Mouse (Mus musculus): ENCODE measurements around the gene Pax7. TPM values are rescaled to one million over a fixed set of nuclear protein-coding genes. Genes with fewer than 3 reads are reported as not detected.

Gene Pax7
- polyA plus RNA-seq, 1 experiment from 2014 or later: 0.24 TPM

DNA sequence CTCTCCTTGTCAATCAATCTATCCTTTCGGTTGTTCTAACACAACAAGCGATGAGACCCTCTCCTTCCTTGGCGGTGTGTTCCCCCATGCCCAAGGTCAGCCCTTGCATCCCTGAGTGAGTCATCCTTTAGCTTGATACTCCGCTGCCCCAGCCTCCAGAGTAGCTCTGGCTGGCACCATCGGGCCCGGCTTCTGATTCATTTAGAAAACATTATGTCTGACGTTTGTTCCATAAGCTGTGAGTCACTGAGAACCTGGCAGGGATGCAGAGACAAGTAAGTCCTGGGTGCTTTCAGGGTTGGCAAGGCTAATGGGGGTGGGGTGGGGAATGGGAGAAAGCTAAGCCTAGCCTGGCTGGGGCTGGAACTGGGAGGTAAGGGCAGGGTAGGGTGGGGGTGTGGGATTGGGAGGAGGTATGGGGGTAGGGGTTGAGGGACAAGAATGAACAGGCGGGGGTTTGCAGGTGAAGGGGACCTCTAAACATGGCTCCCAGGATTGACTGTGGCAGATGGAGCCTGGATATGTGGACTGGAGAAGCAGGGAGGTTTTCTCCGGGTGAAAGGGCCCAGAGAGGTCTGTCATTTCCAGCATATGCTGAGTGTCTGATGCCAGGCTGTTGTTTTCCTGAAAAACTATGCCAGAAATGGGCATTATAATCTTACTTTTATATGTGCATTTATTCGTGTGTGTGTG is 116.7 kb downstream of the Pax7 start:
- no peak overlapping the region for H3K27ac ChIP-seq (ENCODE audit: low read depth, low read length)
- H3K4me3 ChIP-seq (ENCODE audit: low read length): no peak overlapping the region
- ATAC-seq: no peak
- no peak overlapping the region for H3K9ac ChIP-seq (ENCODE audit: low read depth, low read length)
- H3K4me1 ChIP-seq (ENCODE audit: control insufficient read depth, insufficient read depth, low read depth, low read length): no peaks in the 10 kb centered on the region
- H3K27me3 ChIP-seq (replicated peaks; ENCODE audit: control insufficient read depth, insufficient read depth, low read length): no peaks in the 10 kb centered on the region
- no peaks in the 10 kb centered on the region for H3K9me3 ChIP-seq (ENCODE audit: control insufficient read depth, low read length)
- no peak overlapping the region for H3K4me2 ChIP-seq (ENCODE audit: low read length)
- 76% methylated on average over 10 of the region's 10 CpGs for WGBS
- no peaks in the 10 kb centered on the region for H3K36me3 ChIP-seq (ENCODE audit: control insufficient read depth, insufficient read depth, low read length)

GRCm38 (mm10) chr4:139715241-139715932 is 117.9 kb downstream of the Pax7 start:
- Histone ChIP-seq H3K9ac (ENCODE audit: low read depth, low read length) (no peak overlapping the region), H3K36me3 (ENCODE audit: control insufficient read depth, insufficient read depth, low read length) (no peaks in the 10 kb centered on the region), H3K27ac (ENCODE audit: low read depth, low read length) (no peak overlapping the region), H3K4me3 (ENCODE audit: low read length) (no peak overlapping the region), H3K9me3 (ENCODE audit: control insufficient read depth, low read length) (no peaks in the 10 kb centered on the region), H3K27me3 (replicated peaks; ENCODE audit: control insufficient read depth, insufficient read depth, low read length) (no peaks in the 10 kb centered on the region), H3K4me1 (ENCODE audit: control insufficient read depth, insufficient read depth, low read depth, low read length) (peaks cover 5% of the 10 kb centered on the region; the same call in 1 of the 2 replicates), H3K4me2 (ENCODE audit: low read length) (no peak overlapping the region)
- no peak for ATAC-seq
- 48% methylated on average over 13 of the region's 13 CpGs for WGBS

GRCm38 (mm10) chr4:139710467-139711334 is 122.6 kb downstream of the Pax7 start:
- Histone ChIP-seq H3K4me2 (ENCODE audit: low read length) (no peak overlapping the region), H3K4me1 (ENCODE audit: control insufficient read depth, insufficient read depth, low read depth, low read length) (peaks cover 5% of the 10 kb centered on the region; the same call in 1 of the 2 replicates), H3K27me3 (replicated peaks; ENCODE audit: control insufficient read depth, insufficient read depth, low read length) (no peaks in the 10 kb centered on the region), H3K36me3 (ENCODE audit: control insufficient read depth, insufficient read depth, low read length) (no peaks in the 10 kb centered on the region), H3K4me3 (ENCODE audit: low read length) (no peak overlapping the region), H3K9me3 (ENCODE audit: control insufficient read depth, low read length) (no peaks in the 10 kb centered on the region), H3K27ac (ENCODE audit: low read depth, low read length) (no peak overlapping the region), H3K9ac (ENCODE audit: low read depth, low read length) (0 out of 2 replicates have a peak overlapping the region, but pooled peaks have one; percentile 13)
- 23% methylated on average over 24 of the region's 25 CpGs for WGBS
- no peak for ATAC-seq

GRCm38 (mm10) chr4:139705986-139706385 is 127.3 kb downstream of the Pax7 start:
- Histone ChIP-seq H3K27me3 (replicated peaks; ENCODE audit: control insufficient read depth, insufficient read depth, low read length) (no peaks in the 10 kb centered on the region), H3K9ac (ENCODE audit: low read depth, low read length) (no peak overlapping the region), H3K9me3 (ENCODE audit: control insufficient read depth, low read length) (no peaks in the 10 kb centered on the region), H3K36me3 (ENCODE audit: control insufficient read depth, insufficient read depth, low read length) (no peaks in the 10 kb centered on the region), H3K4me1 (ENCODE audit: control insufficient read depth, insufficient read depth, low read depth, low read length) (peaks cover 4% of the 10 kb centered on the region; the same call in 1 of the 2 replicates), H3K4me2 (ENCODE audit: low read length) (no peak overlapping the region), H3K27ac (ENCODE audit: low read depth, low read length) (no peak overlapping the region), H3K4me3 (ENCODE audit: low read length) (no peak overlapping the region)
- 89% methylated on average over 5 of the region's 5 CpGs for WGBS
- ATAC-seq: no peak

DNA sequence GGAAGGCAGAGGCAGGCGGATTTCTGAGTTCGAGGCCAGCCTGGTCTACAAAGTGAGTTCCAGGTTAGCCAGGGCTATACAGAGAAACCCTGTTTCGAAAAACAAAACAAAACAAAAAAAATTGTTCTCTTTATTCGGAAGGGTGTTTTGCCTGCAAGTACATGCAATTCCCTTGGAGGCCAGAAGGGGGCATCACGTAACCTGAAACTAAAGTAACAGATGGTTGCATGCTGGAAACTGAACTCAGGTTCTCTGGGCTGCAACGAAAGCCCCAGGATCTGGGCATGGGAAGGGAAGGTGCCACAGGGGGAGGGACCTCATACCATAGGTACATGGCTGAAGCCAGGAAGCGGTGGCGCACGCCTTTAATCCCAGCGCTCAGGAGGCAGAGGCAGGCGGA is 129.9 kb downstream of the Pax7 start:
- Histone ChIP-seq H3K27me3 (replicated peaks; ENCODE audit: control insufficient read depth, insufficient read depth, low read length) (no peaks in the 10 kb centered on the region; the same call in 1 of the 2 replicates), H3K36me3 (ENCODE audit: control insufficient read depth, insufficient read depth, low read length) (no peaks in the 10 kb centered on the region), H3K27ac (ENCODE audit: low read depth, low read length) (no peak overlapping the region), H3K9ac (ENCODE audit: low read depth, low read length) (no peak overlapping the region), H3K4me1 (ENCODE audit: control insufficient read depth, insufficient read depth, low read depth, low read length) (no peaks in the 10 kb centered on the region), H3K9me3 (ENCODE audit: control insufficient read depth, low read length) (no peaks in the 10 kb centered on the region), H3K4me2 (ENCODE audit: low read length) (no peak overlapping the region), H3K4me3 (ENCODE audit: low read length) (no peak overlapping the region)
- no peak for ATAC-seq
- 81% methylated on average over 11 of the region's 11 CpGs for WGBS

GRCm38 (mm10) chr4:139702914-139703313 is 130.4 kb downstream of the Pax7 start:
- H3K4me2 ChIP-seq (ENCODE audit: low read length): no peak overlapping the region
- H3K36me3 ChIP-seq (ENCODE audit: control insufficient read depth, insufficient read depth, low read length): no peaks in the 10 kb centered on the region
- no peak overlapping the region for H3K4me3 ChIP-seq (ENCODE audit: low read length)
- no peak overlapping the region for H3K27ac ChIP-seq (ENCODE audit: low read depth, low read length)
- H3K27me3 ChIP-seq (replicated peaks; ENCODE audit: control insufficient read depth, insufficient read depth, low read length): no peaks in the 10 kb centered on the region; the same call in 1 of the 2 replicates
- WGBS: 73% methylated on average over 4 of the region's 4 CpGs
- no peak for ATAC-seq
- H3K9ac ChIP-seq (ENCODE audit: low read depth, low read length): no peak overlapping the region
- H3K4me1 ChIP-seq (ENCODE audit: control insufficient read depth, insufficient read depth, low read depth, low read length): no peaks in the 10 kb centered on the region
- no peaks in the 10 kb centered on the region for H3K9me3 ChIP-seq (ENCODE audit: control insufficient read depth, low read length)

GRCm38 (mm10) chr4:139698602-139699001 is 134.7 kb downstream of the Pax7 start:
- Histone ChIP-seq H3K4me3 (ENCODE audit: low read length) (no peak overlapping the region), H3K4me1 (ENCODE audit: control insufficient read depth, insufficient read depth, low read depth, low read length) (no peaks in the 10 kb centered on the region), H3K9ac (ENCODE audit: low read depth, low read length) (no peak overlapping the region), H3K27ac (ENCODE audit: low read depth, low read length) (no peak overlapping the region), H3K4me2 (ENCODE audit: low read length) (no peak overlapping the region), H3K9me3 (ENCODE audit: control insufficient read depth, low read length) (no peaks in the 10 kb centered on the region), H3K36me3 (ENCODE audit: control insufficient read depth, insufficient read depth, low read length) (no peaks in the 10 kb centered on the region), H3K27me3 (replicated peaks; ENCODE audit: control insufficient read depth, insufficient read depth, low read length) (peaks cover 2% of the 10 kb centered on the region; the same call in 1 of the 2 replicates)
- 59% methylated on average over 8 of the region's 8 CpGs for WGBS
- no peak for ATAC-seq

DNA sequence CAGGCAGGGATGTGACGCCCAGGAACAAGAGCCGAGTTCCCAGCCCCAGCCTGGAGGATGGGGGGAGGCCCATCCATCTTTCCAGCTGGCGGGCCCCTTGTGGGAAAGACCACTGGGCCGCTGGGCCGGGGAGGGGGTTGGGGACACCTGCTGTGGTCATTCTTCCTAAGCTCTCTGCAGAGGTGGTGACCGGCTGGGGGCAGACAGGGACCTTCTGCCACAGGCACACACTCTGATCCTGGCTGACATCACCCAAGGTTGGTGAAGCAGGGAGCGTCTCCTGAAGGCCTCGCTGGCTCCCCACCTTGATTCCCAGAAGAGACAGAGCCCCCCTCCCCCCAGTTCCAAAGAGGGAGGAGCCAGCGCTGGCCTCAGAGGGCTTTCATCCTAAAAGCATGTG is 135.6 kb downstream of the Pax7 start:
- Histone ChIP-seq H3K4me2 (ENCODE audit: low read length) (no peak overlapping the region), H3K36me3 (ENCODE audit: control insufficient read depth, insufficient read depth, low read length) (no peaks in the 10 kb centered on the region), H3K4me3 (ENCODE audit: low read length) (no peak overlapping the region), H3K27me3 (replicated peaks; ENCODE audit: control insufficient read depth, insufficient read depth, low read length) (peaks cover 2% of the 10 kb centered on the region; the same call in 1 of the 2 replicates), H3K4me1 (ENCODE audit: control insufficient read depth, insufficient read depth, low read depth, low read length) (no peaks in the 10 kb centered on the region), H3K9ac (ENCODE audit: low read depth, low read length) (no peak overlapping the region), H3K27ac (ENCODE audit: low read depth, low read length) (no peak overlapping the region), H3K9me3 (ENCODE audit: control insufficient read depth, low read length) (no peaks in the 10 kb centered on the region)
- ATAC-seq: no peak
- 2% methylated on average over 9 of the region's 9 CpGs for WGBS

DNA sequence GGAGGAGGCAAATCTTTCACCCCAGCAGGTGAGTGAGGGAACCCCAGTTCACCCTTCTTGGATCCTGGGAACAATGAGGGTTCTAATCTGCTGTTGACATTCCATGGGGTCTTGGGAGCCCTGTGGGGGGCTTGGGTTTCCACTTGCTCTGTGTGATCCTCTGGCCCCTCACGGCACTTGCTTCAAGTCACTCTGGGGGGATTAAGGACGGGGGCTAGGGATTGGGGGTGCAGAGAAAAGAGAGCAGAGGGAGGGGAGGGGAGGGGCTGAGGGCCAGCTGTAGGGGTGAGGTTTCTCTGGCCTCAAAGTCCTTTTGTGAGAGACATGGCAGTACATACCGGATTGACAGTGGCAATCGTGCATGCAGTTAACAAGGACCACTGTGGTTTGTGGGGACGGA is 140.0 kb downstream of the Pax7 start:
- WGBS: 33% methylated on average over 5 of the region's 5 CpGs
- no peaks in the 10 kb centered on the region for H3K9me3 ChIP-seq (ENCODE audit: control insufficient read depth, low read length)
- ATAC-seq: no peak

More for the DNA sequence above, 140.0 kb downstream of the Pax7 start:
- Histone ChIP-seq H3K27ac (ENCODE audit: low read depth, low read length) (no peak overlapping the region), H3K4me2 (ENCODE audit: low read length) (no peak overlapping the region), H3K4me1 (ENCODE audit: control insufficient read depth, insufficient read depth, low read depth, low read length) (0 out of 2 replicates have a peak, but pooled peaks cover 2% of the 10 kb centered on the region), H3K9ac (ENCODE audit: low read depth, low read length) (no peak overlapping the region), H3K4me3 (ENCODE audit: low read length) (no peak overlapping the region), H3K36me3 (ENCODE audit: control insufficient read depth, insufficient read depth, low read length) (no peaks in the 10 kb centered on the region), H3K27me3 (replicated peaks; ENCODE audit: control insufficient read depth, insufficient read depth, low read length) (peaks cover 2% of the 10 kb centered on the region; the same call in 1 of the 2 replicates)
